Mouse (Mus musculus) lung, adult 2 months (tissue): ENCODE results near the gene Plagl1.

Experiments used
- CTCF ChIP-seq: fragments of 200-500 bp; IDR thresholded peaks from 2 replicates; pipeline ENCODE4 v1.5.1; 2011; ENCODE audit warnings: mild to moderate bottlenecking, low read length, control low read depth; ENCODE audit not compliant: insufficient read depth
- POLR2A ChIP-seq: fragments of 200-500 bp; IDR thresholded peaks from 2 replicates; pipeline ENCODE4 v1.6.1; 2011; ENCODE audit warnings: low read depth, mild to moderate bottlenecking, control low read depth, low read length, borderline replicate concordance; ENCODE audit errors: extremely low read depth

- TF ChIP-seq CTCF, result no peak
- TF ChIP-seq POLR2A, result no peak
Observed at GRCm38 (mm10) chr10:13135276-13135675, 75.0 kb downstream of the Plagl1 start.
